Mouse (Mus musculus): ENCODE data around the gene Arid2.
"Not testable (repeated sequence)": the region's sequence is repeated elsewhere in the genome, so short reads cannot be mapped to it uniquely, and the experiment has no call there.

Gene Arid2

DNA sequence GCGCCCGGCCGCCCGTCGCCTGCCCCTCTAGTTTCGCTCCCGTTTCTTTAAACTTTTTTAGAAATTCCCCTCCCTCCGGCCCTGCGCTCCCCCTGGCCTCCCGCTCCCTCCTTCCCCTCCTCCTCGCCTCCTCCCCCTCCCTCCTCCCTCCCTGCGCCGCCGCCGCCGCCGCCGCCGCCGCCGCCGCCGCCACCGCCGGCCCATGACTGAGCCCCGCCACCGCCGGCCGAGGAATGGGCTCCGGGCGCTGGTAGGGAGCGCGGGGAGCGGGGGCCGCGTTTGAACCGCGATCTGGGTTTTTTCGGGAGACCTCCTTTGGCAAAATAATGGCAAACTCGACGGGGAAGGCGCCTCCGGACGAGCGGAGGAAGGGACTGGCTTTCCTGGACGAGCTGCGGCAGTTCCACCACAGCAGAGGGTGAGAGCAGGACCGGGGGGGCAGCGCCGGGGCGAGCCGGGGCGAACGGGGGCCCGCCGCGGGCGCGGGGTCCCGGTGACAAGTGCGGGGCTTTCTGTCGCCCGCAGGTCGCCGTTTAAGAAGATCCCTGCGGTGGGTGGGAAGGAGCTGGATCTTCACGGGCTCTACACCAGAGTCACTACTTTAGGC is at the start of gene Arid2:
TSS of gene Arid2 (plus strand) at position 150 of the 607 bp plus-strand sequence.
- in situ Hi-C loops (cut with MboI; ENCODE audit: unreplicated experiment in 2 of 2) = loop anchor here (10.0 kb wide), 4 partner anchors 177 to 513 kb away; partner anchors contain the start of genes Ano6 (in 1 of the 2) and Scaf11 (in 1 of the 2)

DNA sequence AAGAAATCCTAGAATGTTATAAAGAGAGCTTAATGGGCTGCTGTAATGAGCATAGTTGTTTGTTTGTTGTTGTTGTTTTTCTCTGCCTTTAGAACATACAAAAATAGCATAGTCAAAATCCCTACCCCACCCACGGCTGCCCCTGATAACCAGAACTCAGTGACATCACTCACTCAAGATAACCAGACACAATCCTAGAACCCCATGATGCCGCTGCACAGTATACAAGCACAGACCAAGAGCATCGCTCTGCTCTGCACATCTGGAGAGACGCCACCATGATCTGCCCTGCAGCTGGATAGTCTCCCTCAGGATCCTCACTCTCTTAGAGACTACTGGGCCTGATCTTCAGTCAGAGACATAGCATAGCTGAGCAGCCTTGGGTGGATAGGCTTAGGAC is 49.2 kb upstream of the Arid2 start:
- in situ Hi-C loops (cut with MboI; ENCODE audit: unreplicated experiment in 2 of 2) = no loop called here

DNA sequence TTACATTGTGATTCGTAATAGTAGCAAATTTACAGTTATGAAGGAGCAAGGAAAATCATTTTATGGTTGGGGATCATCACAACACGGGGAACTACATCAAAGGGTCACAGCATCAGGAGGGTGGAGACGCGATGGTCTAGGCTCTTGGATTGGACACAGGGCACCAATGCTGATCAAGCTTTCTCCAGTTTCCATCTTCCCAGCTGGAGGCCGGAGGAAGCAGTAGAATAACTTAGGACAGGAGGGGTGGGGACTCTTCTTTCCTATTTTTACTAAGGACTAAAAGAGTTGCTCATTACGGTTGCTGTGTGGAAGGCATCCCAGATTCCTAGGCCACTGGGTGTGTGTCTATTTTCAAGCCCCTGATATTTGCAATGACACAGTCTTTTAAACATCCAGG is 43.1 kb upstream of the Arid2 start:
- in situ Hi-C loops (cut with MboI; ENCODE audit: unreplicated experiment in 2 of 2) = no loop called here

DNA sequence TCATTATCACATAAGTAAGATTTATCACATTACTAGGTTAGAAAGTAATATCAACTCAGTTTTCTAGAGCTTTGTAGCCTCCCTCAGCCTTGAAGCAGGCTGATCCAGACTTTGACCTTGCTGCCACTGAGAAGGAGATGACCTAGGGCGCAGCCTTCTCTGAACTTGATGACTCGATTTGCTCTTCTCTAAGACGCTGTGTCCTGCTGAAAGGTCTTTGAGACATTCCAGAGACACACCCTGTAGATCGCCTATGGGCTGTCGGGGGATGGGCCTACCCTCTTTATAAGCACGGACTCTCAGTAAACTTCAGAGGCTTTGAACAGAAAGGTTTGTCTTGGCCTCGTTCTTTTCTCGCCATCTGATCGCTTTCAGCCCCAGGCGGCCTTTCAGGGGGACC is 42.6 kb upstream of the Arid2 start:
- in situ Hi-C loops (cut with MboI; ENCODE audit: unreplicated experiment in 2 of 2) = not testable (repeated sequence)

DNA sequence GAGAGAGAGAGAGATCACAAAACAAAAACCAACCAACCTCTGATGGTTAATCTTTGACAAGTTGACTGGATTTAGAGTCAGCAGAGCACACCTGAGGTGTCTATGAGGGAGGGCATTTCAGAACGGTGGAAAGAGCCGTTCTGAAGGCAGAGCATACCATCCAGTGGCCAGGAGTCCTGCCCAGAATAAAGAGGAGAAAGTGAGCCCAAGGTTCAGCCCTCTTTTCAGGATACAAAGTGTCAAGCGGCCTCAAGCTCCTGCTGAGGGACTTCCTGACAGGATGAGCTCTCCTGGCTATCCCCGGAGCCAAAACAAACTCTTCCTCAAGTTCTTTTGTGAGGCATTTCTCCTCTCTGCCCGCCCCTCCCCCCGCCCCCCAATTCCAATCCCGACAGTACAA is 33.5 kb upstream of the Arid2 start:
- in situ Hi-C loops (cut with MboI; ENCODE audit: unreplicated experiment in 2 of 2) = no loop called here

DNA sequence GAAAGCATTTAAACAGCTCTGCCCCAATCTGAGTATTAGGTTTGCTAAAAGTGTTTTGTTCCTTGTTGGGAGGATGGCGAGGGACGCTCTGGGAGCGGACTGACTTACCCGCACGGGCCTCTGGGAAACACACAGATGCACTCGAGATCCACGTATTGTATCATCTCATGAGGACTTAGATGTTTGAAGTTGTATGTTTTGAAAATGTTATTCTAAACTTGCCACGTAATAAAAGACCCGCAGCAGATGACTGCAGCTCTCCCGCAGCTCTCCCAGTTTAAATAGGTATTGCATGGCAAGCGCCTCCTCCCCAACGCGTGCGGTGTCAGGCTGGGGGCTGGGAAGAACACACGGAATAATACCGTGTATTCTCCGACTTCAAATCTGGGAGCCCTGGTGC is 33.0 kb upstream of the Arid2 start:
- in situ Hi-C loops (cut with MboI; ENCODE audit: unreplicated experiment in 2 of 2) = no loop called here

DNA sequence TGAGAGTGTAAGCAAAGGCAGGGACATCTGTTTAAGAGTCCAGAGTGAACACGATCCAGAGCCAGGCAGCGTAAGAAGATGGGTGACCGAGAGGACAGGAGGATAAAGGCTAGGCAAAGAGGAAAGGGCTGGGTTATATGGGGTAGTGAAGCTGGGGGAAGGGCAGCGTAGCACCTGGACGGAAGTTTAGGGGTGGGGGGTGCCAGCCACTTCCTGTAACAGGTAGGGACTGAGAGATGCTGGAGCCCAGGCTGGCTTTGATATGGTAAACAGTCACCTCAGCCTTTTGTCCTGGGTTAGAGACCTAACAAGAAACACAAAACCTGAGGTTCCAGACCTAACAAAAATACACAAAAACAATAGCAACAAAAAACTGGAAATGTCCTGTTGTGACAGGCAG is 29.5 kb upstream of the Arid2 start:
- in situ Hi-C loops (cut with MboI; ENCODE audit: unreplicated experiment in 2 of 2) = no loop called here

DNA sequence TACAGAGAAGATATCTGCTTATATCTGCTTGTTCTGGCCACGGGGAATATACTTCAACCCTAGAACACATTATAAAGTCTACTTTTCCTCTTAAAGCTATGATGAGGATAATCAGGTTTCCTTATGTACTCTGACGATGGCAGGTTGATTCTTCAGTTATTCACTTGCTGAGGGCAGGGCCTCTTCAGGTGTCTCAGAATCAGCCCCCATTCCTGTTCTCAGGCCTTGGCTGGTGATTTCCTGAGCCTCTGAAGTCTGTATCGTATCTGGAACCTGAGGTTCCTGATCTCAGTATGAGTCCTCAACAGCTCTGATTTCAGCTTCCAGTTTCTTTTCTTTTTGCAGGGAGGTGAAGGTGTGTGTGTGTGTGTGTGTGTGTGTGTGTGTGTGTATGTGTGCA is 22.7 kb upstream of the Arid2 start:
- in situ Hi-C loops (cut with MboI; ENCODE audit: unreplicated experiment in 2 of 2) = no loop called here

DNA sequence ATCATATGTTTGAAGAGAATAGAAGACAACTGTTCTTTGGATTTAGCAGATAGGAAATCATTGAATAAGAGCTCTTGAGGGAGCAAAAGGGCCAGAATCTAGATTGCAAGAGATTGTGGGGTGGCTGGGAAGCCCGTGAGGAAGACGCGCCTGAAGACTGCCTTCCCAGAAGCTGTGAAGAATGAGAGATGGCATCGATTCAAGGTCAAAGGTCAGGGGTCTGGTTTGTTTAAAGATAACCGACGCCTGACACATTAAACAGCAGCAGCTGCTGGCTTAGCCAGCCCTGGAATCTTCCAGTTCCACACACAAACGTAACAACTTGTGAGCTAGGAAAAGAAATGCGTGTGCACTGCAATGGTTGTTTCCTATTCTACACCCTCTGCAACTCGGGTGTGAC is 19.4 kb upstream of the Arid2 start:
- in situ Hi-C loops (cut with MboI; ENCODE audit: unreplicated experiment in 2 of 2) = no loop called here

DNA sequence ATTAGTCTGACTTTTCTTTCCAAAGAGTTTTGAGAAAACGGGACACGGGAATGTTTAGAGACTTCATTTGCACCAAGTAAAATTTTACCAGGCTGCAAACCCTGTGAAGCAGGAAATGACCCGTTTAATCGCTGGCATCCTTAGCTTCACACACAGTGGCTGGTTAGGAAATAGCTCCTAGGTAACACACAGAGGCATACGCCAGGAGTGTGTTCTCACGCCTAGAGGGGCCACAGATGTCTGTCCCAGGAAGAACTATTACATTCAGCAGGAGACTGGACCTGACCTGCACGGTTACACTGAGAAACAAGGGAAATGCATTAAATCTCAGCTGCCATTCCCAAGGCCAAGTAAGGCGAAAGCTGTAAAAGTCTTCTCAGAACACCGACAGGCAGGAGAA is 18.7 kb upstream of the Arid2 start:
- in situ Hi-C loops (cut with MboI; ENCODE audit: unreplicated experiment in 2 of 2) = no loop called here

DNA sequence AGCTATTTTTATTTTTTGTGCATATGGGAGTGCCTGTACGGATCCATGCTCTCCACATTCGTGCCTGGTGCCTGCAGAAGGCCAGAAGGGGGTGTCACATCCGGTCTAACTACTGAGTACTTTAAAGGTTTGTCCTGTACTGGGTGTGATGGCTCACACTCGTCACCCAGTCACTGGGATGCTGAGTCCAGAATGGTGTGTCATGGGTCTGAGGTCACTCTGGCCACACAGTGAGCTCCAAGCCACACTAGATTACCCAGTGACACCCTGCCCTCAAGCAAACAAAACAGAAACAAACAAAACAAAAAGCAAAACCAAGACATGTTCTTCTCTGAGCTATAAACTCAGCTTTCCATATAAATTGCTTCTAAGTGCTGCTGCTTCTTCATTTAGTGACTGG is 17.9 kb upstream of the Arid2 start:
- in situ Hi-C loops (cut with MboI; ENCODE audit: unreplicated experiment in 2 of 2) = no loop called here

DNA sequence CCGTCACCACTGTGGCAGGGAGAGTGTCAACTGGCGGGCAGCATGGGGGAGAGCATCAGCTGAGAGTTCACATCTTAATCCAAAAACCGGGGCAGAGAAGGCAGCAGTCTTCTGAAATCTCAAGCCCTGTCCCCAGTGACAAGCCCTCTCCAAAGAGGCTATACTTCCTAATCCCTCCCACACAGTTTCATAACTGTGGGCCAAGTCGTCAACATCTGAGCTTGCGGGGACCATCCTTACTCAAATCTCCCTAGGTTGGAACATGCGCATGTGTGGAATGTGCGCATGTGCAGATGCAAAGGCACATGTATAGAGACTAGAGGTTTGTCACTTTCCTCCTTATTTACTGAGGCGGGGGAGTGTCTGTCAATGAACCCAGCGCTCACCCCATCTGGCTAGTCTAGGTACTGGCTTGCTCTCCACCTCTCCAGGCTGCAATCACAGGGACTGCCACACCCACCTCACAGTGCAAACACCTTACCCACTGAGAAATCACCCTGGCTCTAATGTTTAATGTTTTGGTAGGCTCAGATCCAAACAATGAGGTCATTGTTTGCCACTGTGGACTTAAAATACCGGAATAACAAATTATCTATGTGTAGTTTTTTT is 16.9 kb upstream of the Arid2 start:
- in situ Hi-C loops (cut with MboI; ENCODE audit: unreplicated experiment in 2 of 2) = loop anchor here in 1 of 2 experiments (10.0 kb wide), 1 partner anchor 506 kb away; no protein-coding TSS in a partner anchor

DNA sequence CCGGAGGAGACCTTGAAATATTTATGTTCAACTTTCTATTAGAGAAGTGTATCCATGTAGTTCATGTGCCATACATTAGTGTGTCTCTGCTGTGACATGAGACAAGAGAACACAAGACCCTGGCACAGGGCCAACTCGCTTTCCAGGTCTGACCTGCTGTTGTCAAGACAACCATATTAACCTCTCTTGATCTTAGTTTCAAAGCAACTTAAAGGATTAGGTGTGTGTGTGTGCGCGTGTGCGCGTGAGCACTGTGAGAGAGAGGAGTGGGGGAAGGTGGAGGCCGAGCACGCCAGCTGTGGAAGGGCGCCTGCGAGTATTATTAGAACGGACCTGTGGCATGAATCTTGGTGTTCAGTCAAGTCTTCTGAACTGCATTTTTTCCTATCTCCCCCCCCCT is 15.0 kb upstream of the Arid2 start:
- in situ Hi-C loops (cut with MboI; ENCODE audit: unreplicated experiment in 2 of 2) = loop anchor here in 1 of 2 experiments (10.0 kb wide), 1 partner anchor 508 kb away; no protein-coding TSS in a partner anchor

DNA sequence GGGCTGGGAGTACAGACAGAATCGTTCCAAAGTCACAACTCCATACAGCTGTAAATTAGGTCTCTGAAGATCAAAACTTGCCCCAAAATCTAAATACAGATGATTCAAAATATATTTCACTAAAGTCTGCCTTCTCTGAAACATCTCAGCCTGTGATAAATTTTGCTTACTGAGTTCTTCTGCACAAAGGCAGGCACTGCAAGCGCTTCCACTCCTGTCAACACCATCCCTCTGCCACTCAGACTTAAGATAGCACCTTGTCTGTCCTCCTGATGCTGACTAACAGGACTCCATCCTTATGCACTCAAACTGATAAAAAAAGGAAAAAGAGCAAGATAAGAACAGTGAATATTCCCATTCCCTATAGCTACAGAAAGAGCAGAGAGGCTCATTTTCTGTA is 13.0 kb upstream of the Arid2 start:
- in situ Hi-C loops (cut with MboI; ENCODE audit: unreplicated experiment in 2 of 2) = loop anchor here in 1 of 2 experiments (10.0 kb wide), 1 partner anchor 510 kb away; no protein-coding TSS in a partner anchor

DNA sequence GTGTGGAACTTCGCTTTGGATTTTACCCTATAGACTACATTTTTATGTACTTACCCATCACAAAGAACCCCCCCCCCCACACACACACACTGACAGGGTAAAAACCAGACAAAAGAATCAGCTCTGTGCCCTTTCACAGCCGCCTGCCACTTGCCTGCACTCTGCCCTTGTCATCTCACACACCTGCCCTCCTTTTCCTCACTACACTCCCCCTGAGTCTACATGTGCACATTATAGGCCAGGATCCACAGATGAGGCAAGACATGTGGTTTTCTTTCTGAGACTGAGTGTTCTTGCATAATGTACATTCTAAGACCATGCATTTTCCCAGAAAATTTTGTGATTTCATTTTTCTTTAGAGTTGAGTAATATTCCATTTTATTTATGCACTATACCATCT is 12.1 kb upstream of the Arid2 start:
- in situ Hi-C loops (cut with MboI; ENCODE audit: unreplicated experiment in 2 of 2) = loop anchor here in 1 of 2 experiments (5.0 to 10.0 kb wide), 2 partner anchors 318 to 510 kb away; no protein-coding TSS in a partner anchor

DNA sequence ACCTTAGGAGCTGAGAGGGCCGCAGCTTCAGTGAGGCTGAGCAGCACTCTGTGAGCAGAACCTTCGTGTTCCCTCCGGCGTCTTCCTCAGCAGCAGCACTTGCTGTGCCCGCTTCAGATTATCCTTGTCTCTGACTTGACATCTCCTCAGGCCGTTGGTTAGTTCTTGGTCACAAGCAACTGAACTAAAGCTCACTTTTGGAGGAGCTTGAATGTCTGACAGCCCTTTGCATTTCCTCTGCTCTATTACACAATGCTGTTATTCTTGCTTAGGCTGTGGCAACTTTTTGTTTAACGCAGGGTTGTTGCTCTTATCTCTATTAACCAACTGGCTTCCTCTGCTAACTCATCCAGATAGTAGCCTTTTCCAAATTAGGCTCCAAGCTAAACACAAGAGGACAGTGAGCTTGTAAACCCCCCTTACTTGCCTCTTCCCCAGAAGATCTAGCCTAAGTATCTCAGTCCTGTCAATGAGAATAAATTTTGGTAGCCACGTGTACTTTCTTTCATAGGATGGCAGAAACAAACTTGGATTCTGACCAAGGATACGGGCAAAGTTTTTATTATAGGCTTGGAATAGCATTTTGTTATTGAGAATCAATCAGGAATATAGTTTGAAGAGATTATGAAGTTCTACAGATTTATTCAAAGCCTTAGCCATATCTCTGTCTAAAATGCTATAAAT is 11.4 kb upstream of the Arid2 start:
- in situ Hi-C loops (cut with MboI; ENCODE audit: unreplicated experiment in 2 of 2) = loop anchor here in 1 of 2 experiments (5.0 to 10.0 kb wide), 2 partner anchors 319 to 511 kb away; no protein-coding TSS in a partner anchor

DNA sequence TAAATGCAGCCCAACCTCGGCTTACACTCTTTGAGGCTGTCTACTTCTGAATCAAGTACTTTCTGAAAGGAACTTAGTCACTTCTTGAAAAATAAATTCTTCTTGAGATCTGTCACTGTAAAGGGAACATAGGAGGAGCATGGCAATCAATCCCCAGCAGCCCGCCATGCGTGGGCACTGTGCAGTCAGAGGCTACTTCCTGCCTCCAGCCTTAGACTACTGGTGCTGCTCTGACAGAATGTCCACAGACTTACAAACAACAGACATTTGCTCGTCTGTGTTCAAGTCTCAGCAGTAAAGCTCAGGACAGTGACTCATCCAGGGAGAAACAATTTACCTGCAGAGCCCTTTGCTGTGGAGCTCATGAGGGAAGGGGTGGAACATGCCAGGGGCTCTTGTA is 10.3 kb upstream of the Arid2 start:
- in situ Hi-C loops (cut with MboI; ENCODE audit: unreplicated experiment in 2 of 2) = loop anchor here in 1 of 2 experiments (5.0 to 10.0 kb wide), 2 partner anchors 320 to 512 kb away; no protein-coding TSS in a partner anchor

DNA sequence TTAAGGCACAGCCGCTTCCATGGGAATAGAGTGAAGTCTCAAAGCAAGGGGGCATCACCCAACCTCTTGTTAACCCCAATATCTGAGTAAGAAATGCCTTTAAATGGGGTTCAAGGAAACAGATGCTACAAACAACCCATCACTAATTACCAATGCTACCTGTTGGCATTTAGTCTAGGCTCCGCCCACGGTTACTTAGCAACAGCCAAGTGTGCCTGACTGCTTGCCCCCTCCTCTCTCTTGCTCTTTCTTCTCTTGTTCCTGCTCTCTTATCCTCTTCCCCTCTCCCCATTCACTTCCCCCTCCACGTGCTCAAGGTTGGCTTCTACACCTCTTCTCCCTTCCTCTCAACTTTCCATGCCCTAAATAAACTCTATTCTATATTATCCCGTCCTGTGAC is 6.1 kb upstream of the Arid2 start:
- in situ Hi-C loops (cut with MboI; ENCODE audit: unreplicated experiment in 2 of 2) = loop anchor here (10.0 kb wide), 4 partner anchors 184 to 506 kb away; partner anchors contain the start of genes Ano6 (in 1 of the 2) and Scaf11 (in 1 of the 2)

DNA sequence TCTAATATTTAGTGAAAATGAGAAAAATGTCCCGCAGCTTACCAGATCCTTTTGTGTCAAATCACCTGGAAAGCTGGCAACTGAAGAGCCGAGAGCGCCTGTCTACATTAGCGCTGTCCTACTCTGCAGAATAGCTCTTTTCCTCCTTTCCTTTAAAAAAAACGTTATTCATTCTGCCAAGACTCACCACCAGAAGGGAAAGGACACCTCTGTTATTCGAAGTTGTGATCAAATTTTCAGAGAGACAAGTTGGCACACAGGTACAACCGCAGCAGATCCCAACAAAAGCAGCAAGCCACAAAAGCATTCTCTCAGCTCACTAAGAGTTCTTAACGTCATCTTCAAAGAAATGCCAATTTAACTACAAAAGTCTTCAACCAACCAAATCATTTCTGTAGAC is 4.2 kb upstream of the Arid2 start:
- in situ Hi-C loops (cut with MboI; ENCODE audit: unreplicated experiment in 2 of 2) = loop anchor here (10.0 kb wide), 4 partner anchors 182 to 508 kb away; partner anchors contain the start of genes Ano6 (in 1 of the 2) and Scaf11 (in 1 of the 2)

DNA sequence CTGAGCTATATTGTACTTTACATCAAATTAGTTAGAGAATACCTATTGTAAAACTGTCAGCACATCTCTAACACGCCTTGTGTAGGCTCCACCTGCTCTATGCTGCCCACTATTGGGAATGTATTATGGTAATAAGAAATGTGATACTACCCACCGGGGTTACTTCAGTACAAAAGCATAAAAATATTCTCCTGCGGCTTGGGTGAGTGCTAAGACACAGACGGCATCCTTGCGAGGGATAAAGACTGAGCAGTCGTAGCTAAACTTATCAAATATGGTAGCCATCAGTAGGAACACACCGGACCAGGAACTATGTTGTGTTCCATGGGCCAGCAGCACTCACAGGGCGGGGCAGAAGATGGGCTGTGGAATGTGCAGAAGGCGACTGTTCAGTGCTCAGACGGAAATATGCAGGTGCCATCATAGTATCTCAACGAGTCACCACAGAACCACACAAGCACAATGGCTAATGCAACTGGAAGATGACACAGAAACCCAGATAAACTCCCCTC is 3.3 kb upstream of the Arid2 start:
- in situ Hi-C loops (cut with MboI; ENCODE audit: unreplicated experiment in 2 of 2) = loop anchor here (10.0 kb wide), 4 partner anchors 181 to 509 kb away; partner anchors contain the start of genes Ano6 (in 1 of the 2) and Scaf11 (in 1 of the 2)

Data from v-Abl transformed pro-B cells (cell line).